ENCODE assay signal across 27 mouse cellular contexts in genomic region chr4:125730751-125731150, GRCm38 (mm10).
"Had no signal": no experiment of that assay in that cellular context is flagged by ENCODE, and none has a peak within 500 bp of the region (broad histone marks: within the 10 kb centered on the region; RNA-seq: fewer than 3 reads in every experiment).

No protein-coding gene starts in this region.

- H3K4me2 ChIP-seq: embryonic facial prominence, embryonic 13.5 days; embryonic facial prominence, embryonic 15.5 days had no signal

- H3K9ac ChIP-seq: embryonic facial prominence, embryonic 12.5 days; embryonic facial prominence, embryonic 13.5 days; embryonic facial prominence, embryonic 15.5 days; forebrain, embryonic 13.5 days; forebrain, embryonic 15.5 days; forebrain, postnatal 0 days had no signal

- H3K4me3 ChIP-seq: embryonic facial prominence, embryonic 10.5 days; embryonic facial prominence, embryonic 12.5 days; embryonic facial prominence, embryonic 13.5 days; embryonic facial prominence, embryonic 15.5 days; erythroblast, embryonic 14.5 days; forebrain, embryonic 13.5 days; forebrain, embryonic 15.5 days; gastrocnemius, adult 2 months; heart, adult 2 months had no signal

- H3K36me3 ChIP-seq: embryonic facial prominence, embryonic 10.5 days; embryonic facial prominence, embryonic 12.5 days; embryonic facial prominence, embryonic 13.5 days; embryonic facial prominence, embryonic 15.5 days; forebrain, embryonic 10.5 days; forebrain, embryonic 15.5 days had no signal

- H3K27ac ChIP-seq: embryonic facial prominence, embryonic 10.5 days; embryonic facial prominence, embryonic 12.5 days; embryonic facial prominence, embryonic 13.5 days; embryonic facial prominence, embryonic 15.5 days; forebrain, embryonic 10.5 days; forebrain, embryonic 13.5 days; forebrain, embryonic 15.5 days; gastrocnemius, adult 2 months; heart, adult 2 months had no signal

- H3K9me3 ChIP-seq: embryonic facial prominence, embryonic 10.5 days; embryonic facial prominence, embryonic 12.5 days; embryonic facial prominence, embryonic 15.5 days; forebrain, embryonic 10.5 days; forebrain, embryonic 13.5 days; forebrain, embryonic 15.5 days had no signal

- ATAC-seq: forebrain, embryonic 13.5 days; forebrain, embryonic 14.5 days; forebrain, embryonic 15.5 days; forebrain, embryonic 16.5 days; forebrain, postnatal 0 days had no signal

- DNase-seq: cerebellum, adult 18-20 months; cerebellum, adult 2 months; cerebellum, adult 8-10 months; cerebellum, adult 9-10 months; cerebellum, adult 9-11 months; cerebellum, postnatal 14 days; cerebellum, postnatal 25 days; cerebellum, postnatal 36 days; embryo, embryonic 11 days; forebrain, postnatal 0 days; gastrocnemius, adult 2 months; gastrocnemius, postnatal 10 days; gastrocnemius, postnatal 14 days; gastrocnemius, postnatal 25 days; gastrocnemius, postnatal 36 days; heart, adult 18-20 months; heart, adult 2 months had no signal
